Mouse (Mus musculus) frontal cortex, postnatal 14 days (tissue): Measurements from ENCODE around the gene Mss51.
A peak's percentile ranks its signal among the peaks of the same experiment; 100 is the strongest.

Experiments used
- DNase-seq, 2 experiments: peaks; one replicate each; pipeline ENCODE4 v3.0.0; 2022; ENCODE audit warnings: low spot score in 2 of 2

Gene Mss51

GRCm38 (mm10) chr14:20496603-20497002 lies at the start of gene Mss51:
Gene Mss51 (minus strand): TSS chr14:20496901.
- no peak for DNase-seq

GRCm38 (mm10) chr14:20546415-20546814 lies 49.7 kb upstream of the Mss51 start, which contains the start of gene Ppp3cb:
Gene Ppp3cb (minus strand): TSS chr14:20546573.
- peak; percentile 53 to 66 for DNase-seq

GRCm38 (mm10) chr14:20545529-20546331 lies 49.0 kb upstream of the Mss51 start:
- peak; percentile 70 for DNase-seq

- DNase-seq = no peak
Observed at GRCm38 (mm10) chr14:20544467-20545411, 48.0 kb upstream of the Mss51 start.

- DNase-seq = no peak
Observed at GRCm38 (mm10) chr14:20529643-20530042, 32.9 kb upstream of the Mss51 start.

- DNase-seq = no peak
Observed at GRCm38 (mm10) chr14:20520179-20520578, 23.5 kb upstream of the Mss51 start.

- DNase-seq = no peak
Observed at GRCm38 (mm10) chr14:20508424-20508823, 11.7 kb upstream of the Mss51 start.

GRCm38 (mm10) chr14:20502966-20503365 lies 6.3 kb upstream of the Mss51 start:
- DNase-seq = no peak

- no peak for DNase-seq
Observed at GRCm38 (mm10) chr14:20499982-20500381, 3.3 kb upstream of the Mss51 start.

- no peak for DNase-seq
Observed at GRCm38 (mm10) chr14:20486031-20486430, 10.7 kb downstream of the Mss51 start.

- DNase-seq = no peak
Observed at GRCm38 (mm10) chr14:20482051-20482751, 14.5 kb downstream of the Mss51 start.

- DNase-seq = no peak
Observed at GRCm38 (mm10) chr14:20481211-20481610, 15.5 kb downstream of the Mss51 start.

GRCm38 (mm10) chr14:20480195-20480579 lies 16.5 kb downstream of the Mss51 start:
- no peak for DNase-seq

- peak; percentile 40 to 61 for DNase-seq
Observed at GRCm38 (mm10) chr14:20479291-20480194, 17.2 kb downstream of the Mss51 start, which contains the start of gene Anxa7. Gene Anxa7 (minus strand): TSS chr14:20480133.

- no peak for DNase-seq
Observed at GRCm38 (mm10) chr14:20478801-20479200, 17.9 kb downstream of the Mss51 start.

GRCm38 (mm10) chr14:20478385-20478784 lies 18.3 kb downstream of the Mss51 start:
- DNase-seq = no peak

- no peak for DNase-seq
Observed at GRCm38 (mm10) chr14:20477261-20478025, 19.3 kb downstream of the Mss51 start.

GRCm38 (mm10) chr14:20460216-20460615 lies 36.5 kb downstream of the Mss51 start:
- no peak for DNase-seq

GRCm38 (mm10) chr14:20458378-20458777 lies 38.3 kb downstream of the Mss51 start:
- no peak for DNase-seq

GRCm38 (mm10) chr14:20452929-20453328 lies 43.8 kb downstream of the Mss51 start:
- no peak for DNase-seq
